Mouse (Mus musculus) spleen, adult 2 months (tissue): Measurements from ENCODE around the gene Lrr1.

Source experiments
- CTCF ChIP-seq: fragments of 200-500 bp; IDR thresholded peaks from 2 replicates; pipeline ENCODE4 v1.5.1; 2011; ENCODE audit warnings: mild to moderate bottlenecking, inconsistent platforms; ENCODE audit not compliant: insufficient read depth, insufficient read length, insufficient replicate concordance; ENCODE audit errors: extremely low read depth
- POLR2A ChIP-seq: fragments of 200-500 bp; IDR thresholded peaks from 2 replicates; pipeline ENCODE4 v1.6.1; 2011; ENCODE audit warnings: low read depth, low read length, inconsistent platforms

- TF ChIP-seq CTCF (no peak), POLR2A (no peak)
Measured at GRCm38 (mm10) chr12:69179371-69179770, 10.8 kb downstream of the Lrr1 start.
